25 mouse cellular contexts compared by ENCODE assay signal in the genomic region with DNA sequence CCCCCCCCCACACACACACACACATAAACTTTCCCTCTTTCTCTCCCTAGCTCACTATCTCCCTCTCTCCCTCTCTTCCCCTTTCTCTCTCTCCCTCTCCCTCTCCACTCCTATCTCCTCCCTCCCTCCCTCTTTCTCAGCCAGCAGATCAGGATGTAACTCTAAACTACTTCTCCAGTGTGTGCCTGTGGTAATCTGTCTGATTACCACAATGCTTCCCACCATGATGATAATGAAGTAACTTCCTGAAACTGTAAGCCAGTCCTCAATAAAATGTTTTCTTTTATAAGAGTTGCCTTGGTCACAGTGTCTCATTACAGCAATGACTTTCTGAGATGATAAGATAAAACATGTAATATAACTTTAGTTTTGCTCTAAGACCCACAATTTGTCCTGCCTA. TPM values are rescaled to one million over a fixed set of nuclear protein-coding genes. Genes with fewer than 3 reads are reported as not detected.
DNase-seq lines count a peak whose midpoint lies in the region; ATAC-seq lines count a peak whose summit lies in the region.
"Had no signal": no experiment of that assay in that cellular context is flagged by ENCODE, and none has a peak within 500 bp of the region (broad histone marks: within the 10 kb centered on the region; RNA-seq: fewer than 3 reads in every experiment).

No protein-coding gene starts in this region.

- intact Hi-C loops in gastrocnemius, postnatal 14 days (cut with DNase I; ENCODE audit: low total_unique reads) = no loop called here

- peak; percentile 96 for DNase-seq in 416B (ENCODE audit: low read depth)
- DNase-seq in gastrocnemius, postnatal 14 days = no peak
- no peak for DNase-seq in yolk sac, embryonic 10.5 days (ENCODE audit: low spot score)
- DNase-seq: adrenal gland, adult 8-10 months; adrenal gland, postnatal 36 days; B cell, adult 2 months; cerebellum, adult 18-20 months; cerebellum, adult 9-10 months; cerebellum, postnatal 14 days; gastrocnemius, postnatal 36 days; heart, adult 11 months; heart, postnatal 10 days; heart, postnatal 36 days; kidney, adult 18-20 months had no signal

- ATAC-seq in common myeloid progenitor, adult 5-6 weeks (replicated peaks; ENCODE audit: low read depth, poor library complexity, severe bottlenecking) = peak; percentile 94
- ATAC-seq in megakaryocyte, adult 5-6 weeks (ENCODE audit: poor library complexity, severe bottlenecking) = peak; percentile 67
- ATAC-seq in erythroblast, adult 5-6 weeks (replicated peaks; ENCODE audit: low FRiP score, poor library complexity, severe bottlenecking) = no peak
- ATAC-seq: activated CD4-positive, CD25-positive, alpha-beta regulatory T cell, adult 4 months; forebrain, embryonic 13.5 days; forebrain, embryonic 16.5 days; hindbrain, postnatal 0 days; inflammation-experienced regulatory T-cells, adult 6 months; intestine, embryonic 16.5 days had no signal

RNA-seq across cellular contexts. Expression of gene Lnpk, which starts 30.1 kb away (rescaled TPM):
- 44.5 and 49.9 TPM in 2 replicates for total RNA-seq in common myeloid progenitor, adult 5-6 weeks (2017)
- total RNA-seq in megakaryocyte, adult 5-6 weeks (2015) = 31.9 and 33.1 TPM in 2 replicates
- total RNA-seq in megakaryocyte, adult 5-6 weeks (2017) = 33.2 and 44.9 TPM in 2 replicates
- total RNA-seq in gastrocnemius, postnatal 14 days (2021) = 10 to 100 TPM; 42.1 to 59.8 TPM
- 14.0 and 29.4 TPM in 2 replicates for total RNA-seq in erythroblast, adult 5-6 weeks (2015; ENCODE audit: low replicate concordance)
- total RNA-seq in erythroblast, adult 5-6 weeks (2017; ENCODE audit: low replicate concordance) = 31.1 and 45.9 TPM in 2 replicates

RNA-seq across cellular contexts. Expression of gene Evx2, which starts 50.0 kb away (rescaled TPM):
- not detected in 2 replicates for total RNA-seq in common myeloid progenitor, adult 5-6 weeks (2017)
- total RNA-seq in megakaryocyte, adult 5-6 weeks (2015) = not detected in 2 replicates
- not detected in 2 replicates for total RNA-seq in megakaryocyte, adult 5-6 weeks (2017)
- total RNA-seq in gastrocnemius, postnatal 14 days (2021) = not detected
- not detected in 2 replicates for total RNA-seq in erythroblast, adult 5-6 weeks (2015; ENCODE audit: low replicate concordance)
- total RNA-seq in erythroblast, adult 5-6 weeks (2017; ENCODE audit: low replicate concordance) = not detected in 2 replicates
- total RNA-seq: adrenal gland, adult 8-10 months; adrenal gland, postnatal 36 days; CH12.LX; gastrocnemius, adult 8-10 months; gastrocnemius, postnatal 36 days; heart, postnatal 10 days; heart, postnatal 36 days had no signal

RNA-seq across cellular contexts. Expression of gene Hoxd13, which starts 58.8 kb away (rescaled TPM):
- not detected in 2 replicates for total RNA-seq in common myeloid progenitor, adult 5-6 weeks (2017)
- total RNA-seq in megakaryocyte, adult 5-6 weeks (2015) = not detected in 2 replicates
- not detected in 2 replicates for total RNA-seq in megakaryocyte, adult 5-6 weeks (2017)
- not detected for total RNA-seq in gastrocnemius, postnatal 14 days (2021)
- not detected in 2 replicates for total RNA-seq in erythroblast, adult 5-6 weeks (2015; ENCODE audit: low replicate concordance)
- not detected in 2 replicates for total RNA-seq in erythroblast, adult 5-6 weeks (2017; ENCODE audit: low replicate concordance)
- total RNA-seq: adrenal gland, adult 8-10 months; adrenal gland, postnatal 36 days; CH12.LX; gastrocnemius, adult 8-10 months; gastrocnemius, postnatal 36 days; heart, postnatal 10 days; heart, postnatal 36 days had no signal
